Mouse (Mus musculus) thymus, adult 2 months (tissue): ENCODE measurements around the gene Unc13d. TPM values are rescaled to one million over a fixed set of nuclear protein-coding genes. Genes with fewer than 3 reads are reported as not detected.

Experiments
- DNase-seq: peaks from one replicate; pipeline ENCODE4 v3.0.0; 2021
- H3K27ac ChIP-seq: fragments of 200-500 bp; 2 replicates; pipeline ENCODE4 v1.5.1; 2012; ENCODE audit warnings: low read length, control low read depth; ENCODE audit not compliant: control insufficient read depth, insufficient read depth
- H3K27me3 ChIP-seq: fragments of 200-500 bp; 2 replicates; pipeline ENCODE4 v1.6.1; 2012; ENCODE audit warnings: mild to moderate bottlenecking, low read length, moderate library complexity, mixed read lengths; ENCODE audit not compliant: control insufficient read depth, insufficient read depth
- H3K36me3 ChIP-seq: fragments of 200-500 bp; 2 replicates; pipeline ENCODE4 v1.6.1; 2012; ENCODE audit warnings: mild to moderate bottlenecking, low read length, moderate library complexity; ENCODE audit not compliant: control insufficient read depth, insufficient read depth
- H3K4me1 ChIP-seq: fragments of 200-500 bp; replicated peaks from 2 replicates; pipeline ENCODE4 v1.6.1; 2012; ENCODE audit warnings: low read length; ENCODE audit not compliant: control insufficient read depth, insufficient read depth
- H3K4me3 ChIP-seq: fragments of 200-500 bp; 2 replicates; pipeline ENCODE4 v1.5.1; 2012; ENCODE audit warnings: mild to moderate bottlenecking, low read length, control low read depth, moderate library complexity; ENCODE audit not compliant: control insufficient read depth, insufficient read depth
- CTCF ChIP-seq: fragments of 200-500 bp; IDR thresholded peaks from 2 replicates; pipeline ENCODE4 v1.5.1; 2012; ENCODE audit warnings: mild to moderate bottlenecking, control low read depth, low read length, moderate library complexity, borderline replicate concordance; ENCODE audit not compliant: control insufficient read depth, poor library complexity, insufficient read depth; ENCODE audit errors: extremely low read depth
- POLR2A ChIP-seq: fragments of 200-500 bp; IDR thresholded peaks from 2 replicates; pipeline ENCODE4 v1.6.1; 2012; ENCODE audit warnings: mild to moderate bottlenecking, low read length, control low read depth, moderate library complexity; ENCODE audit not compliant: control insufficient read depth, poor library complexity, insufficient read depth; ENCODE audit errors: extremely low read depth
- WGBS: fragments of 180-500 bp; shearing (Covaris S2); methylation state at CpG from one replicate; pipeline ENCODE4 v1.1.7; 2018; 5-methylcytosine and 5-hydroxymethylcytosine counted together
- polyA plus RNA-seq: library from polyadenylated mRNA; depleted of rRNA; stranded (reverse); fragments of >200 nt; gene quantifications from 2 replicates; pipeline ENCODE4 v1.2.3, GENCODE M21; 2012; rRNA removed

Unc13d gene
- polyA plus RNA-seq, 1 experiment = 95.3 TPM

DNA sequence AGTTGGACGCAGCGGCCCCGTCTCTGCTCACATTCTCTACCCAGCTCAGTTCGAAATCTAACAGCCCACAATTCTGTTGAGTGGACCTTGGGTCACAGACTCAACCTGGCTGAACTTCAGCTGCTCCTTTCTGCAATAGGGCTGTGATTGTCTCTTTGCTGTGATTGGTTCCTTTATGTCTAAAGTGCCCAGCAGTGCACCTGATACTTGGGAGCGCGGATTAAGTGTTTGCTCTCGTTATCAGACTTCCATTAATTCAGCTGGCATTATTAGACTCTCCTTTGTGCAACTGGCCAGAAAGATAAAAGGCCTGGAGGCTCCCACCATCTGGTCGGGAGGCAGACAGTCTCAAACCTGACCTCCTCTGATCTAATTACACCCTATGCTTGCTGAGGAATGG is 62.9 kb downstream of the Unc13d start:
- Histone ChIP-seq H3K4me3 (no peak overlapping the region), H3K4me1 (peaks cover 11% of the 10 kb centered on the region), H3K27me3 (no peaks in the 10 kb centered on the region), H3K36me3 (no peaks in the 10 kb centered on the region), H3K27ac (no peak overlapping the region)
- no peak for DNase-seq
- TF ChIP-seq POLR2A = no peak
- TF ChIP-seq CTCF = no peak
- WGBS = 94% methylated on average over 8 of the region's 8 CpGs

DNA sequence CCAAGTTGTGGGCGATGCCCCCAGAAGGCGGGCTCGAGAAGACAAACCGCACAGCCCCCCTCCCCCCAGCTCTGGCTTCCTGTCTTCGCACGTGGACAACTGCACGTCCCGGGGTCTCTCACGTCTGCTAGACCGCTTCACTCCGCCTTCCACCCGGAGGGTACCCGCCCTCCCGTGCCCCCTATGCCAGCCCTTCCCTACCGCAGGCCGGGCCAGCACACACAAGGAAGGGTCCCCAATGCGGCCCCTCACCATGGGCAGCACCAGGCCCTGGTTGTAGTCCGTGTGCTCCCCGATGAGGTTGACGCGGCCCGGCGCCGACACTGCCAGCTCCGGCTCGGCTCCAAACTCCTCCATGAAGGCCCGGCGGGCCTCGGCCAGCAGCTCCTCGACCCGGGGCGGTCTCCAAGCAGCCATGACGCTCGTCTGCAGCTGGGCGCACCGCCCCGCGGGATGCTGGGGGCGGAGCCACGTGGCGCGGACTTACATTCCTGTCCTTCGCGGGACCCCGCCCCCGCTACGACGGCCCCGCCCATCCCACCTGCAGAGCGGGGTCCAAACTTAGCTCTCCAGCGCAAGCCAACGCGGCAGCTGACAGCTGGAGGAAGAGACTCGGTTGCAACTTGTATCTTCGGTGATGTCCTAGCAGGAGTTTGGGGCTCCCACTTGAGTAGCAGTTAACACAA is 65.4 kb downstream of the Unc13d start, which contains the start of gene Galk1:
Galk1 (minus strand) TSS at position 458 of the 686 bp plus-strand sequence.
- under 1% methylated on average over 55 of the region's 55 CpGs for WGBS
- Histone ChIP-seq H3K4me1 (peaks cover 15% of the 10 kb centered on the region), H3K36me3 (no peaks in the 10 kb centered on the region), H3K4me3 (peak within 1 kb of the TSS; percentile 87), H3K27ac (peak within 1 kb of the TSS; percentile 80), H3K27me3 (no peaks in the 10 kb centered on the region)
- peak; percentile 95 for DNase-seq
- TF ChIP-seq POLR2A = peak; percentile 61; the same call in 1 of the 2 replicates
- TF ChIP-seq CTCF = no peak

Other genes starting within 250 kb of the Unc13d start
- gene Myo15b, start 219.6 kb downstream of the Unc13d start, polyA plus RNA-seq = 5.4 and 6.1 TPM in 2 replicates
- 8.4 and 9.5 TPM in 2 replicates for gene Smim5, start 178.0 kb downstream of the Unc13d start, polyA plus RNA-seq
- gene Smim6, start 165.9 kb downstream of the Unc13d start, polyA plus RNA-seq = 0.62 and 0.71 TPM in 2 replicates
- gene Sap30bp, start 144.7 kb downstream of the Unc13d start, polyA plus RNA-seq = 43.4 and 44.8 TPM in 2 replicates
- gene Recql5, start 144.5 kb downstream of the Unc13d start, polyA plus RNA-seq = 32.4 and 34.3 TPM in 2 replicates
- 19.8 and 20.8 TPM in 2 replicates for gene Itgb4, start 103.3 kb downstream of the Unc13d start, polyA plus RNA-seq
- gene Galk1, start 65.2 kb downstream of the Unc13d start, polyA plus RNA-seq = 110 and 133 TPM in 2 replicates
- gene H3f3b, start 50.0 kb downstream of the Unc13d start, polyA plus RNA-seq = 484 and 567 TPM in 2 replicates
- gene Unk, start 47.6 kb downstream of the Unc13d start, polyA plus RNA-seq = 121 and 123 TPM in 2 replicates
- 288 and 314 TPM in 2 replicates for gene Wbp2, start 9.0 kb upstream of the Unc13d start, polyA plus RNA-seq
- 27.6 and 30.0 TPM in 2 replicates for gene Trim47, start 49.2 kb upstream of the Unc13d start, polyA plus RNA-seq
- 24.5 and 26.7 TPM in 2 replicates for gene Trim65, start 53.2 kb upstream of the Unc13d start, polyA plus RNA-seq
- gene Mrpl38, start 60.9 kb upstream of the Unc13d start, polyA plus RNA-seq = 49.0 and 54.7 TPM in 2 replicates
- gene Fbf1, start 90.2 kb upstream of the Unc13d start, polyA plus RNA-seq = 30.0 and 30.3 TPM in 2 replicates
- gene Ten1, start 120.9 kb upstream of the Unc13d start, polyA plus RNA-seq = 56.5 and 57.0 TPM in 2 replicates
- gene Acox1, start 121.1 kb upstream of the Unc13d start, polyA plus RNA-seq = 39.2 and 44.2 TPM in 2 replicates
- 3.2 and 3.7 TPM in 2 replicates for gene Evpl, start 160.1 kb upstream of the Unc13d start, polyA plus RNA-seq
- gene Srp68, start 196.3 kb upstream of the Unc13d start, polyA plus RNA-seq = 69.1 and 72.0 TPM in 2 replicates
- gene Galr2, start 203.0 kb upstream of the Unc13d start, polyA plus RNA-seq = 0.59 and 1.1 TPM in 2 replicates
- 50.7 and 51.6 TPM in 2 replicates for gene Exoc7, start 229.3 kb upstream of the Unc13d start, polyA plus RNA-seq